Mouse (Mus musculus): ENCODE data around the gene Cenpu. TPM values are rescaled to one million over a fixed set of nuclear protein-coding genes. Genes with fewer than 3 reads are reported as not detected.

Cenpu gene
- polyA plus RNA-seq, 1 experiment from 2014 or later: 29.8 TPM

DNA sequence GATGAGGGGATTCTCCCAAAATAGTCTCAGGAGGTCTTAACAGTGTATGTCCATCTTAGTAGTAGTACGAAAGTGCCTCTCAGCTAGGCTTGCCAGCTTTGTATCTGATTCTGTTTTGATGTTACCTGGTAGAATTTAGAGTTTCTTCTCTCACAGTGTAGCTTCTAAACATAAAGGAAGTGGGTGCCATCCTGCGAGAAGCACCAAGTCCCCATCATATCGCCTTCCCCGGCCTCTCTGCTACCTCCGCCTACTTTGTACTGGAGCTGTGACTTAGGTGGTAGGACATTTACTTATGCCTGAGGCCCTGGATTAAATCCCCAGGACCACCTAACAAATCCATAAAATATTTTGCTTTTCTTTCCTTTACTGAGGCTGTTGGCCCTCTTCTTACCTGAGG is 74.8 kb downstream of the Cenpu start:
- no peak for DNase-seq (ENCODE audit: low spot score)
- no peaks in the 10 kb centered on the region for H3K9me3 ChIP-seq (ENCODE audit: control insufficient read depth, low read length)
- no peaks in the 10 kb centered on the region for H3K27me3 ChIP-seq (replicated peaks; ENCODE audit: control insufficient read depth, insufficient read depth, low read length)
- peaks cover 9% of the 10 kb centered on the region; the same call in 1 of the 2 replicates for H3K36me3 ChIP-seq (ENCODE audit: control insufficient read depth, insufficient read depth, low read length)
- no peak overlapping the region for H3K9ac ChIP-seq (ENCODE audit: low read depth, low read length)
- WGBS: 88% methylated on average over 5 of the region's 5 CpGs
- no peak for ATAC-seq (replicated peaks; ENCODE audit: low FRiP score)
- no peak overlapping the region for H3K4me3 ChIP-seq (ENCODE audit: low read depth, low read length)
- H3K27ac ChIP-seq (ENCODE audit: low read depth, low read length): no peak overlapping the region
- no peak overlapping the region for H3K4me2 ChIP-seq
- H3K4me1 ChIP-seq (replicated peaks; ENCODE audit: control insufficient read depth, insufficient read depth, low read length): peaks cover 28% of the 10 kb centered on the region

DNA sequence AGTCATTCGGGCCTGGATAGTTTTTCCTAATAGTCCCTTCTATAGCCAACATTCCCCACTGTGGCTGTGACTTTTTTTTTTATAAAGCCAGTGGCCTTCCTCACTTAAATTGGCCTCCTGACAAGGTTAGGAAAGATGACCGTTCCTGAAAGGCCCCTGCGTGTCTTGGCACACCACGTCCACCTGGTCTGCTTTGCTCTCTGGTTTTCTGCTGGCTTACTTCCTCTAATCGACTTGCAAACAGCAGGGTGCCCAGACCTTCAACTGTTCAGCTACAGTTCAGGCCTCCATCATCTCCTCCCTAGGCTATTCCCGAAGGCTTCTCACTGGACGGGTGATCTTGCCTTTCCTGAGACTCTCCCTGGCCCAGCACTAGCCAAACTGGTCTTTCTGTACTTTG is 76.1 kb downstream of the Cenpu start:
- Histone ChIP-seq H3K36me3 (ENCODE audit: control insufficient read depth, insufficient read depth, low read length) (peaks cover 11% of the 10 kb centered on the region; the same call in 1 of the 2 replicates), H3K4me3 (ENCODE audit: low read depth, low read length) (no peak overlapping the region), H3K9me3 (ENCODE audit: control insufficient read depth, low read length) (no peaks in the 10 kb centered on the region), H3K27me3 (replicated peaks; ENCODE audit: control insufficient read depth, insufficient read depth, low read length) (no peaks in the 10 kb centered on the region), H3K4me2 (no peak overlapping the region), H3K27ac (ENCODE audit: low read depth, low read length) (no peak overlapping the region), H3K4me1 (replicated peaks; ENCODE audit: control insufficient read depth, insufficient read depth, low read length) (peaks cover 28% of the 10 kb centered on the region), H3K9ac (ENCODE audit: low read depth, low read length) (no peak overlapping the region)
- 68% methylated on average over 7 of the region's 7 CpGs for WGBS
- ATAC-seq (replicated peaks; ENCODE audit: low FRiP score) (no peak), DNase-seq (ENCODE audit: low spot score) (no peak)

- H3K9me3 ChIP-seq (ENCODE audit: control insufficient read depth, low read length): no peaks in the 10 kb centered on the region
- H3K4me3 ChIP-seq (ENCODE audit: low read depth, low read length): no peak overlapping the region
- no peak overlapping the region for H3K4me2 ChIP-seq
- H3K36me3 ChIP-seq (ENCODE audit: control insufficient read depth, insufficient read depth, low read length): peaks cover 13% of the 10 kb centered on the region; the same call in 1 of the 2 replicates
- ATAC-seq (replicated peaks; ENCODE audit: low FRiP score) (no peak), DNase-seq (ENCODE audit: low spot score) (no peak)
- H3K4me1 ChIP-seq (replicated peaks; ENCODE audit: control insufficient read depth, insufficient read depth, low read length): peaks cover 28% of the 10 kb centered on the region
- no peak overlapping the region for H3K27ac ChIP-seq (ENCODE audit: low read depth, low read length)
- no peaks in the 10 kb centered on the region for H3K27me3 ChIP-seq (replicated peaks; ENCODE audit: control insufficient read depth, insufficient read depth, low read length)
- 80% methylated on average over 1 of the region's 1 CpGs for WGBS
- H3K9ac ChIP-seq (ENCODE audit: low read depth, low read length): no peak overlapping the region
Measured at GRCm38 (mm10) chr8:46628645-46629044, 76.8 kb downstream of the Cenpu start.

Other genes with a start within 250 kb of the Cenpu start
- 47.3 and 50.7 TPM in 2 replicates for gene Acsl1, start 81.0 kb upstream of the Cenpu start, polyA plus RNA-seq (2014; fragmentation: Nextera tagmentation; extraction: Ambion mirVana)
- gene Primpol, start 65.2 kb downstream of the Cenpu start, polyA plus RNA-seq (2014; fragmentation: Nextera tagmentation; extraction: Ambion mirVana): 16.4 and 18.5 TPM in 2 replicates
- 155 and 175 TPM in 2 replicates for gene Casp3, start 65.3 kb downstream of the Cenpu start, polyA plus RNA-seq (2014; fragmentation: Nextera tagmentation; extraction: Ambion mirVana)
- gene Irf2, start 187.7 kb downstream of the Cenpu start, polyA plus RNA-seq (2014; fragmentation: Nextera tagmentation; extraction: Ambion mirVana): 17.7 and 19.7 TPM in 2 replicates

All from liver, embryonic 11.5 days (tissue).